Mouse (Mus musculus) limb, embryonic 12.5 days (tissue): ENCODE data around the gene Hoxb8. TPM values are rescaled to one million over a fixed set of nuclear protein-coding genes. Genes with fewer than 3 reads are reported as not detected.

Source experiments
- ATAC-seq: fragments of 200-750 bp; cut with Nextera tagmentation; 2 replicates; pipeline ENCODE4 v1.8.0; 2017; ENCODE audit warnings: low read depth, moderate TSS enrichment; ENCODE audit not compliant: insufficient number of reproducible peaks, insufficient read depth, low FRiP score, low TSS enrichment
- H3K27ac ChIP-seq: fragments of 300-500 bp; sonication (generic); 2 replicates; pipeline ENCODE4 v1.5.1; 2016; ENCODE audit warnings: mild to moderate bottlenecking, moderate library complexity
- H3K27me3 ChIP-seq: fragments of 300-500 bp; sonication (generic); 2 replicates; pipeline ENCODE4 v1.6.1; 2016; ENCODE audit warnings: mild to moderate bottlenecking, moderate library complexity
- H3K36me3 ChIP-seq: fragments of 300-500 bp; sonication (generic); 2 replicates; pipeline ENCODE4 v1.6.1; 2016; ENCODE audit warnings: mild to moderate bottlenecking, moderate library complexity
- H3K4me1 ChIP-seq: fragments of 300-500 bp; sonication (generic); replicated peaks from 2 replicates; pipeline ENCODE4 v1.6.1; 2016
- H3K4me2 ChIP-seq: fragments of 300-500 bp; sonication (generic); 2 replicates; pipeline ENCODE4 v1.6.1; 2016; ENCODE audit warnings: mild to moderate bottlenecking, moderate library complexity
- H3K4me3 ChIP-seq: fragments of 300-500 bp; sonication (generic); replicated peaks from 2 replicates; pipeline ENCODE4 v1.5.1; 2016; ENCODE audit warnings: mild to moderate bottlenecking
- H3K9ac ChIP-seq: fragments of 300-500 bp; sonication (generic); replicated peaks from 2 replicates; pipeline ENCODE4 v1.6.1; 2016; ENCODE audit warnings: mild to moderate bottlenecking, moderate library complexity
- H3K9me3 ChIP-seq: fragments of 300-500 bp; sonication (generic); 2 replicates; pipeline ENCODE4 v1.6.1; 2016; ENCODE audit warnings: mild to moderate bottlenecking, moderate library complexity
- WGBS: fragments of 180-500 bp; shearing (Covaris S2); methylation state at CpG from one replicate; pipeline ENCODE4 v1.1.7; 2016; 5-methylcytosine and 5-hydroxymethylcytosine counted together
- polyA plus RNA-seq: library from polyadenylated mRNA; unstranded; fragments of >200 nt; fragmentation: Nextera tagmentation; extraction: Ambion mirVana; gene quantifications from 2 replicates; pipeline ENCODE4 v1.2.1, GENCODE M21; 2016

Hoxb8 gene
- polyA plus RNA-seq, 1 experiment from 2014 or later, result 0.40 TPM

DNA sequence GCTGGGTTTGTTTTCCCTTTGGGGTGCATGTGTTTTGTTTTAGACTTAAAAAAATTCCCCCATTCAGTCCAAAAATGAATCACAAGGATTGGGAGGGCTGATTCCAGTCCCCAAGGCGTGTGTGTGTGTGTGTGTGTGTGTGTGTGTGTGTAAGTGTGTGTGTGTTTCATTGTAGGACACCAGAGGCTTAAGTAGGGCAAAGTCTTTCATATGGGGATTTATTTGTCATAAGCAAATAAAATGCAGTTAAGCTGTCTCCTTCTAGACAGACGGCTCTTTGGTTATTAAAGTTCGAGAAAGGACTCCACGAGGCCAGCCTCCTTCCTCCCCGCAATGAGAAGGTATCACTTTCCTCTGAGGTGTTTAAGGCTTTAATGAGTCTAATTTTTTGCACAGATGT lies 40.1 kb downstream of the Hoxb8 start:
- no peaks in the 10 kb centered on the region for H3K36me3 ChIP-seq
- 8% methylated on average over 5 of the region's 5 CpGs for WGBS
- H3K9ac ChIP-seq, result no peak overlapping the region
- peaks cover 23% of the 10 kb centered on the region for H3K4me1 ChIP-seq
- H3K27me3 ChIP-seq, result peaks cover 97% of the 10 kb centered on the region
- no peaks in the 10 kb centered on the region for H3K9me3 ChIP-seq
- no peak overlapping the region for H3K27ac ChIP-seq
- H3K4me2 ChIP-seq, result no peak overlapping the region
- H3K4me3 ChIP-seq, result no peak overlapping the region
- ATAC-seq, result no peak

DNA sequence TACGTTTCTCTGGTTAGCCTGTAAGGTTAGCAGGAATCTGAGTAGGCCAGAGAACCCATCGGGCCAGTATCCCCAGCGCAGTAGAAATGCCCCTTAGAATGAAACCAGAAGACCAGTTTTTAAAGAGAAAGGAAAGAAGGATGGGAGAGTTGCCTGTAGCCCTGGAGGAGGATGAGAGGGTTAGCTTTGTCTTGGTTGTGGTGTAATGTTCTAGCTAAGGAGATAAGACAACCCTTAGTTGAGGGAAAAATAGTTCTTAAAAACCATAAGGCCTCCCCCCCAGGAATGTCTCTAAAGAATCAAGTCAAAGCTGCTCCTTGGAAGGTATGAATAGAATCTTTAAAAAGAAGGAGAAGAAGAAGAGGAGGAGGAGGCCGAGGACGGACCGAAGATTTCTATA lies 41.0 kb downstream of the Hoxb8 start:
- H3K4me1 ChIP-seq, result peaks cover 23% of the 10 kb centered on the region
- H3K9me3 ChIP-seq, result no peaks in the 10 kb centered on the region
- no peak overlapping the region for H3K9ac ChIP-seq
- no peak overlapping the region for H3K4me3 ChIP-seq
- WGBS, result 14% methylated on average over 6 of the region's 6 CpGs
- H3K27ac ChIP-seq, result no peak overlapping the region
- peaks cover 99% of the 10 kb centered on the region for H3K27me3 ChIP-seq
- no peaks in the 10 kb centered on the region for H3K36me3 ChIP-seq
- no peak overlapping the region for H3K4me2 ChIP-seq
- no peak for ATAC-seq

GRCm38 (mm10) chr11:96323154-96323553 lies 41.4 kb downstream of the Hoxb8 start, which contains the start of gene Hoxb3:
Hoxb3 (plus strand) TSS chr11:96323326.
- Histone ChIP-seq H3K27ac (no peak within 1 kb of the TSS), H3K4me1 (peaks cover 23% of the 10 kb centered on the region), H3K27me3 (peaks cover 99% of the 10 kb centered on the region), H3K4me2 (no peak within 1 kb of the TSS), H3K36me3 (no peaks in the 10 kb centered on the region), H3K9ac (no peak within 1 kb of the TSS), H3K4me3 (no peak within 1 kb of the TSS), H3K9me3 (no peaks in the 10 kb centered on the region)
- ATAC-seq, result no peak
- 11% methylated on average over 10 of the region's 10 CpGs for WGBS

DNA sequence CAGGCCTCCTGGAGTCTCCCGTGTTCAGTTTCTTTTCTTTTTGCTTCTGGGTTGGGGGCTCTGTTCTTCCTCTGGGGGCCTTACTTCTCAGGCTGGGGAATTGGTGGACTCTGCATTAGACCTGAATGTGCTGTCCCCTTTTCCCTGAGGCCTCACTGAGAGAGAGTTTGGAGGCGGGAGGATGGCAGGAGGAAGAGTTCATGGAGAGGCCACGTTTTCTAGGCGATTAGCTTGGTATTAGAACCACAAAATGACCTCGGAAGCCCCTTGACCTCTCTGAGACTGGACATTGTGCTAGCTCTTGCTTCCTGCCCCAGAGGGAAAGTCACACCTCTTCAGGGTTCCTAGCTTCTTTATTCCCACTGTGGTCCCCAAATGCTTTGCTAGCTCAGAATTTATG lies 42.4 kb downstream of the Hoxb8 start:
- Histone ChIP-seq H3K27me3 (peaks cover 99% of the 10 kb centered on the region), H3K9ac (no peak overlapping the region), H3K36me3 (no peaks in the 10 kb centered on the region), H3K9me3 (no peaks in the 10 kb centered on the region), H3K4me1 (peaks cover 16% of the 10 kb centered on the region), H3K4me2 (no peak overlapping the region), H3K4me3 (no peak overlapping the region), H3K27ac (no peak overlapping the region)
- 4% methylated on average over 5 of the region's 5 CpGs for WGBS
- no peak for ATAC-seq

DNA sequence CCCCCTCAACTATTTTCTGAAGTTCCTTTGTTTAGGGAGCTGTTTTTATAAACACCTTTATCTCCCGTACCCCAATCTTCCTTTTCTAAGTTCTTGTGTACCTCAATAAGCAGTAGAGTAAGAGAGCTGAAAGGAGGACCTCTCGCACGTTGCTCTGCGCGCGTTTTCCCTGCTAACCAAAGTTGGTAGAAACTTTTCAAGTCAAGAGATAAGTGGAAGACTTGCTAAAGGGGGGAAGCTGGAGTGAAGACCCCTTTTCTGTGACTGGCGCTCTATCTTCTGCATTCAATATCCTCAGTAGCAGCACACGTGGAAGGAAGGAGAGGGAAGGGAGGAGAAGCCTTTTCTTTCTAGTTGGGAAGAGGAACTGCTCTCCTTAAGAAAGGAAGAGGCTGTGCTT lies 43.3 kb downstream of the Hoxb8 start:
- H3K27ac ChIP-seq, result no peak overlapping the region
- peaks cover 8% of the 10 kb centered on the region for H3K4me1 ChIP-seq
- no peak for ATAC-seq
- no peak overlapping the region for H3K4me2 ChIP-seq
- 14% methylated on average over 8 of the region's 8 CpGs for WGBS
- no peaks in the 10 kb centered on the region for H3K9me3 ChIP-seq
- no peak overlapping the region for H3K4me3 ChIP-seq
- no peak overlapping the region for H3K9ac ChIP-seq
- peaks cover 99% of the 10 kb centered on the region for H3K27me3 ChIP-seq
- H3K36me3 ChIP-seq, result no peaks in the 10 kb centered on the region

GRCm38 (mm10) chr11:96325747-96326212 lies 44.1 kb downstream of the Hoxb8 start:
- Histone ChIP-seq H3K4me1 (peaks cover 4% of the 10 kb centered on the region), H3K9ac (no peak overlapping the region), H3K27ac (0 out of 2 replicates have a peak overlapping the region, but pooled peaks have one; percentile 35), H3K4me2 (peak overlapping the region; percentile 16; the same call in 1 of the 2 replicates), H3K27me3 (peaks cover 100% of the 10 kb centered on the region), H3K36me3 (no peaks in the 10 kb centered on the region), H3K9me3 (no peaks in the 10 kb centered on the region), H3K4me3 (no peak overlapping the region)
- WGBS, result 4% methylated on average over 22 of the region's 22 CpGs
- no peak for ATAC-seq

DNA sequence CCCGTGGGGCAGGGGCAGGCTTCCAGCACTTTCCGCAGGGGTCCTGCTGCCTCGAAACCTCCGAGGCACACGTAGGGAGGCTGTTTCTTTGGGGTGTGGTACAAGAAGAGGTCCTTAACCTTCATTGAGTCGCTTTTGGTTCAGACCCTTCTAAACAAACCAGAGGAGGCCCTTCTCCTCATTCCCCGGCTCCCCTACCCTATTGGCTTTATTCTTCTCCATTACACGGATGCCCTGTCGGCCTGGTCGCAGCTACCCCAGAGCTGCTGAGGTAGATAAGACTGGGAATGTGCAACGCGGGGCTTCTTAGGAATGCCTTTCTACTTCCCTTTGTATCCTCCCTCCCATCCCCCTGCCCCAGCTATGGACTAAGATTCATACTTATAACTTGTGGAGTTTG lies 45.0 kb downstream of the Hoxb8 start:
- no peak for ATAC-seq
- H3K9ac ChIP-seq, result no peak overlapping the region
- no peaks in the 10 kb centered on the region for H3K9me3 ChIP-seq
- H3K27me3 ChIP-seq, result peaks cover 100% of the 10 kb centered on the region
- H3K4me1 ChIP-seq, result peaks cover 4% of the 10 kb centered on the region
- no peaks in the 10 kb centered on the region for H3K36me3 ChIP-seq
- 0 out of 2 replicates have a peak overlapping the region, but pooled peaks have one; percentile 16 for H3K4me2 ChIP-seq
- 2% methylated on average over 12 of the region's 12 CpGs for WGBS
- no peak overlapping the region for H3K27ac ChIP-seq
- H3K4me3 ChIP-seq, result no peak overlapping the region

DNA sequence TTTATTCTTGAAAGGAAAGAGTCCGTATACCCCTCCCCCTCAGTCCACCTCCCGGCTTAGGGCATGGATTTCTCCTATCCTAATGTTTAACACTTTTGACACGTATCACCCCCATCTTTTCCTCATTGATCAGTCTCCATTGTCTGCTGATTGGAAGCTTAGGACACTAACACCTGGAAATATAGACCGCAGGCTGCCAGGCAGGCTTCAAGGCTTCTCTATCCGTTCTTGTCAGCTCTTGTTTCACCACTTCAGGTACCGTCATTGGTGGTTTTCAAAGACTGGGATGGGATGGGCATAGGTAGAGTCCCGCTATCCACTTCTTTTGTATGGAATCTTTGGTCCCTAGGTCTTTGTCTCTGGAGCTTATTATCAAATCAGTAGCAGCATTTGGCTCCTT lies 45.4 kb downstream of the Hoxb8 start:
- Histone ChIP-seq H3K9ac (no peak overlapping the region), H3K4me2 (no peak overlapping the region), H3K4me1 (peaks cover 6% of the 10 kb centered on the region), H3K27me3 (peaks cover 100% of the 10 kb centered on the region), H3K27ac (no peak overlapping the region), H3K4me3 (no peak overlapping the region), H3K36me3 (no peaks in the 10 kb centered on the region), H3K9me3 (no peaks in the 10 kb centered on the region)
- WGBS, result 14% methylated on average over 7 of the region's 7 CpGs
- ATAC-seq, result no peak

DNA sequence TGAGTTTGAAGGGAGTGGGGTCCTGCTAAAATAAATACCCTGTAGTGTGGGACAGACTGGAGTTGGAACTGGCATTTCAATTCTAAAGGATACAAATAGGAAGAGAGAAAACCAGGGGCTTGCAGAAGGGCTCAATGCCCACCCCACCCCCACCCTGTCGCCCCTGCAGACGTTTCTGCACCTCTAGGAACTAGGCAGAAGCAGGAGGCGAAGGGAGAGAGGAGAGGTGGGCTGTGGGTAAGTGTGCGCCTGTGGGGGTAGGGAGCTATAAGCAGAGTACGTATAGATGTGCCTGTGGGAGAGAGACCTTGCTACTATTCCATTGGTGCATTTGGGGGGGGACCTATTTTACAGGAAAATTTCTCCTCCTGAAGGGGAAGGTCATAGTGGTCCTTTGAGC lies 46.0 kb downstream of the Hoxb8 start:
- Histone ChIP-seq H3K9ac (no peak overlapping the region), H3K4me1 (peaks cover 12% of the 10 kb centered on the region)
- 15% methylated on average over 5 of the region's 5 CpGs for WGBS

GRCm38 (mm10) chr11:96328605-96329004 lies 46.9 kb downstream of the Hoxb8 start:
- Histone ChIP-seq H3K9ac (no peak overlapping the region), H3K27me3 (peaks cover 100% of the 10 kb centered on the region), H3K4me1 (peaks cover 16% of the 10 kb centered on the region), H3K36me3 (no peaks in the 10 kb centered on the region), H3K4me2 (no peak overlapping the region), H3K27ac (no peak overlapping the region), H3K4me3 (no peak overlapping the region), H3K9me3 (no peaks in the 10 kb centered on the region)
- ATAC-seq, result no peak
- whole genome bisulfite sequencing, result 14% methylated on average over 8 of the region's 8 CpGs

More for the DNA sequence above, 46.0 kb downstream of the Hoxb8 start:
- Histone ChIP-seq H3K4me2 (no peak overlapping the region), H3K36me3 (no peaks in the 10 kb centered on the region), H3K9me3 (no peaks in the 10 kb centered on the region), H3K4me3 (no peak overlapping the region), H3K27ac (no peak overlapping the region), H3K27me3 (peaks cover 100% of the 10 kb centered on the region)
- ATAC-seq, result 0 out of 2 replicates have a peak, but pooled peaks have one; percentile 37

DNA sequence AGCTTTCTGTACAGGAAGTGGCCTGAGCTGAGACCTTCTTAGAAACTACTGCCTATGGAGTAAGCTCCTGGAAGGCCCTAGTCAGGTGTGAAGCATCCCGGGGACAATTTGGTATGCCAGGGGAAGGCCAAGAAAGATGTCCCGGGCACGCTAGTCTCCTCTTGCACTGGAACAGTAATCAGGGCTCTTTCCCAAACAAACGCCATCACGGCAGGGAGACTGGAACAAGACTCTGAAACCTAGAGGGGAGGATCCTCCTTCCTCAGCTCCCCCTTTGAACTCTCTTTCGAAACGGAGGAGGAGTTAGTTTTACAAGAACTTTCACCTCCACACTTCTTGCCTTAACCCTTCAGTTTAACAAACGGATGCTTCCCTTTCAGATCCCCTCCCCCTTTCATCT lies 50.4 kb downstream of the Hoxb8 start:
- no peak for ATAC-seq
- no peak overlapping the region for H3K27ac ChIP-seq
- H3K36me3 ChIP-seq, result no peaks in the 10 kb centered on the region
- H3K27me3 ChIP-seq, result peaks cover 100% of the 10 kb centered on the region
- peak overlapping the region; percentile 38; the same call in 1 of the 2 replicates for H3K4me3 ChIP-seq
- H3K4me1 ChIP-seq, result peaks cover 12% of the 10 kb centered on the region
- H3K9me3 ChIP-seq, result no peaks in the 10 kb centered on the region
- no peak overlapping the region for H3K9ac ChIP-seq
- peak overlapping the region; percentile 54 for H3K4me2 ChIP-seq
- WGBS, result under 1% methylated on average over 8 of the region's 8 CpGs

DNA sequence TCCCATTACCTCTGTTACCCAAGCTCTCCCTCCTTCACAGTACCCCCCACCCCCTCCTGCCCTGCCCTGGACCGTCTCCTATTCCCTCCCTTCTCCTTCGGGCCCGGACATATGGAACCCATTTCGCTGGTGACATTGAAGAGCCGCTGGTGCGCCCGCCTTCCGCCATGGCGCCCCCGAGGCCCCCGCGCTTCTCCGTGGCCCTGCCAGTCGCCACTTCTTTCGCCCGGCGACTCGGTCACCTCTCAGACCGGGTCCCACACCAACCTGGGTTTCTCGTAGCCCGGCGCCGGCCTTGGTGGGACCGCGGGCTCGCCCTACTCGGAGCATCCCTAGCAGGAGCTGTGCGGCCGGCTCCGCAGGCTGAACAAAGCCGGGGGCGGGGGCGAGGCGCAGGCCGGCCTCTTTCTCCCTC lies 50.9 kb downstream of the Hoxb8 start:
- Histone ChIP-seq H3K27me3 (peaks cover 100% of the 10 kb centered on the region), H3K4me1 (peaks cover 12% of the 10 kb centered on the region), H3K27ac (peak overlapping the region; percentile 69; the same call in 1 of the 2 replicates), H3K9ac (peak overlapping the region; percentile 52), H3K4me3 (peak overlapping the region; percentile 38), H3K36me3 (no peaks in the 10 kb centered on the region), H3K9me3 (no peaks in the 10 kb centered on the region), H3K4me2 (peak overlapping the region; percentile 54)
- under 1% methylated on average over 35 of the region's 35 CpGs for WGBS
- ATAC-seq, result no peak
